Mouse (Mus musculus) splenic B cell, adult 2 months (primary cell): ENCODE data around the gene Mrps18b.

Experiments used
- DNase-seq: peaks from one replicate; pipeline ENCODE4 v3.0.0-alpha.2; 2011; ENCODE audit warnings: low read depth, low spot score
- H3K27me3 ChIP-seq: 2 replicates; pipeline ENCODE4 v1.6.1; 2012; ENCODE audit warnings: mild to moderate bottlenecking, low read length, moderate library complexity, mixed read lengths; ENCODE audit not compliant: control insufficient read depth, poor library complexity, insufficient read depth, severe bottlenecking
- H3K36me3 ChIP-seq: 2 replicates; pipeline ENCODE4 v1.6.1; 2012; ENCODE audit warnings: mild to moderate bottlenecking, low read length, moderate library complexity, mixed read lengths; ENCODE audit not compliant: control insufficient read depth, poor library complexity, insufficient read depth, severe bottlenecking

Mrps18b gene

DNA sequence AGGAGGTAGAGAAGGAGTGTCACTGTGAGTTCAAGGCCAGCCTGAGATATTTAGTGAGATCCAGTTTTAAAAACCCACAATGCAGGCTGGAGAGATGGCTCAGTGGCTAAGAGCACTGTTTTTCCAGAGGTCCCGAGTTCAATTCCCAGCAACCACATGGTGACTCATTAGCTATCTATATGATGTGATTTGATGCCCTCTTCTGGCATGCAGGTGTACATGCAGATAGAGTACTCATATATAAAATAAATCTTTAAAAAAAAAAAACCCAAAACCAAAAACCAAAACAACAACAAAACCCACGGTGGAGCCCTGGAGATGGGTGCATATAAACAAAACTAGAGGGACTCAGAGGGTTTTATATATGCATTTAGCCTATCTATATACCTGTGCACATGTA, 8.6 kb downstream of the Mrps18b start:
- Histone ChIP-seq H3K36me3 (no peaks in the 10 kb centered on the region), H3K27me3 (no peaks in the 10 kb centered on the region)
- DNase-seq, result peak; percentile 58

DNA sequence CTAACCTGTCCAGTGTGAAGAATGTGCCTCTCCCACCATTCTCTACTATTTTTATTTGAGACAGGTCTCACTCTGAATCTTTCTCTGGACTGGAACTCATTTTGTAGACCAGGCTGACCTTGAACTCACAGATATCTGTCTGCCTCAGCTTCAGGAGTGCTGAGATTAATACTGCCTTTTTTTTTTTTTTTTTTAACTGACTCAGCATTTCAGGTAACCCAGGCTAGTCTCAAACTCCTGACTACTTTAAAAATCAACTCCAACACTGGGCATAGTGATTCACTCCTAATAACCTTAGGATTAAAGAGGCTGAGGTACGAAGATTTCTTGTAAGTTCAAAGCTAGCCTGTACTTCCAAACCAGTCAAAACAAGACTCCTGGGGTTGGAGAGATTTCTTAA, 10.6 kb downstream of the Mrps18b start:
- H3K36me3 ChIP-seq, result no peaks in the 10 kb centered on the region
- no peaks in the 10 kb centered on the region for H3K27me3 ChIP-seq
- DNase-seq, result no peak

DNA sequence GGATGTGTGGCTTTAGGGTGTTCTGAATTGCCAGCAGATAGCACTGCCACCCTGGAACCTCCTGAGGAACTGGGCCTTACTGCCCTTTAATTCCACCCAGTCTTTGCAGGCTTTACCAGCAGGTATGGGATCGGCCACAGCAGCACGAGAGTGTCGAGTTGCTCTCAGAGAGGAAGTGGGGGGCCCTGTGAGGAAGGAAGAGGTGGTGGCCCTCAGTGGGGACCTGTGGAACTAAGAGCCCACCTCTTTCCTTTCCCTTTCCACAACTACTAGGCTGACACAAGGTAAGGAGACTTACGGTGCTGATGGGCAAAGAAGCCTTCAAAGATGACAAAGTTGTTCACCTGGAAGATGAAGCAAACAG, 12.2 kb downstream of the Mrps18b start:
- DNase-seq, result no peak
- H3K36me3 ChIP-seq, result no peaks in the 10 kb centered on the region
- no peaks in the 10 kb centered on the region for H3K27me3 ChIP-seq

DNA sequence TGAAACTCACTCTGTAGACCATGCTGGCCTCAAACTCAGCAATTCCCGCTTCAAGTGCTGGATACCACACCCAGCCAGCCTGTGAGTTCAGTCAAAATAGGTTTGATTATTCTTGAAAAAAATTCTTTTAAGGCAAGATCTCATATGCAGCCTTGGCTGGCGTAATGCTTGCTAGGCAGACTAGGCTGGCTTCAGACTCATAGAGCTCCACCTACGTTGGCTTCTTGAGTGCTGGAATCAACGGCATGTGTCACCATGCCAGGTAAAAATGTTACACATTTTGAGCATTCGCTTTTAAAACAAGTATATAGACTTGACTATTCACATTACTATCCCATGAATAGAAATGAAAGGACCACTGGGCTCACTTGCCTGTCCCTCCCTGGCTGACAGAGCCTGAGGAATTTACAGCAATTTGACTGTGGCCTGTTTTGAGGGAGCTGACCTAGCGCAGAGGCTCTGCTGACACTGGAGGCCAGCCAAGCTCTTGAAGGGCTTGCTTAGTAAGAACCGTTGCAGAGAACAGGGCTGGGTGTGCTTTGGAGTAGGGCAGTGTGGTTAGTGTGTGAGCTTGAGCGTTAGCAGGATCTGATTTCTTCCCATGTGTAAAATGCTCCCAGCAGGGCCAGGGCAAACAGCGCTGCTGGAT, 12.7 kb downstream of the Mrps18b start:
- no peak for DNase-seq
- no peaks in the 10 kb centered on the region for H3K36me3 ChIP-seq
- H3K27me3 ChIP-seq, result no peaks in the 10 kb centered on the region

DNA sequence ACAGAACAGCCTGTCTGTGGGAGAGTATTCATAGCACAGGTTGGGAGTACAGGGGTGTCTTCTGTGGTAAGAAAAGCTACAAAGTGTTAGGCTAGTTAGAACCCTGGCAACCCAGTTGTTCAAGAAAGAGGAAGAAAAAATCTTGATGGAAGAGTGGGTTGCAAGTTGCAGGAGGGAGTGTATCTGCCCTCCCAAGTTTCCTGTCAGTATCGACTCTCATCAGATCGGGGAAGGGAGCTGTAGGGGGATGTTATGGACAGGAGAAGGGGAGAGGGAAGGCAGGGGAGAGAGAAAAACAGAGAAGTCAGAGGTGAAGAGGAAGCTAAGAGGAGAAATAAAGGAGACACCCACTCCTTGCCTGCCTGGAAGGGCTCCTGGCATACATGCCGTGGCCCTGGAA, 15.6 kb downstream of the Mrps18b start:
- no peaks in the 10 kb centered on the region for H3K27me3 ChIP-seq
- DNase-seq, result no peak

DNA sequence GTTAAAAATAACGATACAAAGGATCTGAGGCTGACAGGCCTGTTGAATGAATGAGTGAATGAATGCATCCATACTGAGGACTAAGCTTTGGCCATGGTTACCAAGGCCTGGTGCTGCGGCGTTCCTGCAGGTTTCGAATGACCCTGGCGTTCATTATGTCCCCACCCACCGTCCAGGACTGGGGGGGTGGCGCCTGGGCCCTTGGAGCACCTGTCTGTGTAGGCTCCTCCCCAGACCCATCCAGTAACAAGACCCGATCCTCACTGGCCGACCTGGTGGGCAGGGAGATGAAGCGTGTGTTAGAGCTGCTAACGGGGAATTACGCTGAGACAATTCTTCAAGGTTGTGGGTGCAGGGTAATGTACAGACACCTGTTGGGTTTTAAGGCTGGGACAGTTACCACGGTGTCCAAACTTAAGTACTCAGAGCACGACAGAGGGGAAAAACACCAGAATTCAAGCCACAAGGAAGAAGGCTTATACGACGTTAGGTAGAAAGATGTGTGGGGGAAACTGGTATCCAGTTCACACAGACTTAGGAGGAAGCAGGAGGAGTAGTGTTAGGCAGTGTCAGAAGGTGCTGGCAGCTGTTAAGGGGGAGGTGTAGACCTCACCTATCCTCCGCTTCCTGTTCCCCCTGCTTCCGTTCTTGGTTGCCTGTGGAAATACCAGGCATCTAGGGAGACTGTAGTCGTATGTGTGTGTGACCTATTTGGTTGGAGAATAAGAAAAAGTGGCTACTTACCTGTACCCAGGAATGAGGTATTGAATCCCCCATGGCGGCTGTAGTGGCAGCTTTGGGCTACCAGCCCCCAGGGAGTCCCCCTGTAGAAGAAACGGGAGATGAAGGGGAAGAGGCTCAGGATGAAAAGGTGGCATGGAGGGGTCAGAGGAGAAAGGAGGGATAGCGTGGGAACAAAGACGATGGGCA, 18.3 kb downstream of the Mrps18b start:
- no peak for DNase-seq
- H3K36me3 ChIP-seq, result no peaks in the 10 kb centered on the region; the same call in 1 of the 2 replicates
- no peaks in the 10 kb centered on the region for H3K27me3 ChIP-seq

More for the DNA sequence above, 15.6 kb downstream of the Mrps18b start:
- no peaks in the 10 kb centered on the region for H3K36me3 ChIP-seq

DNA sequence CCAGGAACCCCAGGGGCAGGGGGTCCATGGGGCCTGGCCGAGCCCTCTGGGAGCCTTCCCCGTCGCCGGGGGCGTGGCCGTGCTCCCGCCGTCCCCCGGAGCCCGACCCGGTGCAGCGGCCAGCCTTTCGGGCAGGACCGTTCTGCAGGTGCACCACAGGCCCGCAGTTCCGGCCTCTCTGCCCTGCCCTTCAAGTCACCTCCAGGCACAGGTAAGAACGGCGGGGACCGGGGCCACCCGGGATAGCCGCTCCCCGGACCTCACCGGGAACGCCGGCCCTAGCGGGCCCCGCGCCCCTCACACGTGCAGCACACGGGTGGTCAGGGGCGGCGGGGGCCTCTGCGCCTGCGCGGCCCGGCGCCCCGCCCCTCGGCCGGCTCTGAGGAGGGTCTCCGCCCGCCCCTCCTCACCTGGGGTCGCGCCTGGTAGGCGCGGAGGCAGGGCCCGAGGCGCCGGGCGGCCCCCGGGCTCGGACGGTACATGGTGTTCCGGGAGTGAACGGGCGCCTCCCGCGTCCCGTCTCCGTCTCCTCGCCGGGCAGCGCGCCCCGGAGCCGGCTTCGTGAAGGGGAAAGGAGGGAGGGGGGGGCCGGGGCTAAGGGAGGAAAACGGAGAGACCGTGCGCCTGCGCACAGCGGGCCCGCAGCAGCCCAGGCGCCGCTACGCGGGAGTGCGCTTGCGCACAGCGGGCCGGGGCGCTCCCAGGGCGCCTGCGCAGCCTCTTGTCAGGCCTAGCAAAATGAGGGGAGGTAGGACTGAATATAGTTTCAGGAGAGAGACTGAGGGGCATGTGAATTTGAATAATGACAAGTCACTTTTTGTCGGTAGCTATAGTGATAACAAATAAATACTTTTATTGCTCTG, 19.2 kb downstream of the Mrps18b start, which contains the start of gene 2310061I04Rik:
Gene 2310061I04Rik (minus strand): TSS at position 651 of the 863 bp plus-strand sequence.
- no peaks in the 10 kb centered on the region; the same call in 1 of the 2 replicates for H3K36me3 ChIP-seq
- peak; percentile 96 for DNase-seq
- H3K27me3 ChIP-seq, result no peaks in the 10 kb centered on the region

DNA sequence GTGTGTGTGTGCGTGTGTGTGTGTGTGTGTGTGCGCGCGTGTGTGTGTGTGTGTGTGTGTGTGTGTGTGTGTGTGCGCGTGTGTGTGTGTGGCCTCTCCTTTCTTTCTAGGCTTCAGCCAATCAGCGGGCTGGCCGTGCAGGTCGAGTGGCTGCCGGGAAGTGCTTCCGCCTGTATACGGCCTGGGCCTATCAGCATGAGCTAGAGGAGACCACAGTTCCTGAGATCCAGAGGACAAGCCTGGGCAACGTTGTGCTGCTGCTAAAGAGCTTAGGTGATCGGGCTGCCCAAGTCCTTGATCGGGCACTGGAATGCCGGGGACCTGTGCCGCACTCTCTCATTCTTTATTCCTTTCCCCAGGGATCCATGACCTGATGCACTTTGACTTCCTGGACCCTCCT, 28.5 kb downstream of the Mrps18b start:
- no peak for DNase-seq
- H3K27me3 ChIP-seq, result no peaks in the 10 kb centered on the region
- H3K36me3 ChIP-seq, result peaks cover 20% of the 10 kb centered on the region

DNA sequence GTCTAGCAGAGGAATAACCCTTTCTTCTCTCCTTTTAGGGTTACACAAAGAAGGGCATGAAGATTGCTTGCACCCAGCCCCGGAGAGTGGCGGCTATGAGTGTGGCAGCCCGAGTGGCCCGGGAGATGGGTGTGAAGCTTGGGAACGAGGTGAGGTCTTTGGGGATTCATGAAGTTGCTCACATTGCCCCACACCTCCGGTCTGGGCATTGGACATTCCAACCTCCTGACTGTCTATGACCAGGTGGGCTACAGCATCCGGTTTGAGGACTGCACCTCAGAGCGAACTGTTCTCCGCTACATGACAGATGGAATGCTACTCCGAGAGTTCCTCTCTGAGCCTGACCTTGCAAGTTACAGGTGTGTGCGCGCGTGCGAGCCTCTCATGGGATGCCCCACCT, 32.4 kb downstream of the Mrps18b start:
- no peaks in the 10 kb centered on the region for H3K27me3 ChIP-seq
- H3K36me3 ChIP-seq, result peaks cover 10% of the 10 kb centered on the region
- no peak for DNase-seq

DNA sequence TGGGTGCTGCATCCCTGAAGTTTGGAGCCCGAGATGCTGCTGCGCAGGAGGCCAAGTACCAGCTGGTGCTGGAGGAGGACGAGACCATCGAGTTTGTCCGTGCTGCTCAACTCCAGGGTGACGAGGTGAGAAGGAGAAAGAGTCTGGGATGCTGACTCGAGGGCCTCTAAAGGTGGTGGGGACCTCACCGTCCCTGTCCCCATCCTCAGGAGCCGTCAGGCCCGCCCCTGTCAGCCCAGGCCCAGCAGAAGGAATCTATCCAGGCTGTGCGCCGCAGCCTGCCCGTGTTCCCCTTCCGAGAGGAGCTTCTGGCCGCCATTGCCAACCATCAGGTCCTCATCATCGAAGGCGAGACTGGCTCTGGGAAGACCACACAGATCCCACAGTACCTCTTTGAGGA, 33.3 kb downstream of the Mrps18b start:
- no peak for DNase-seq

DNA sequence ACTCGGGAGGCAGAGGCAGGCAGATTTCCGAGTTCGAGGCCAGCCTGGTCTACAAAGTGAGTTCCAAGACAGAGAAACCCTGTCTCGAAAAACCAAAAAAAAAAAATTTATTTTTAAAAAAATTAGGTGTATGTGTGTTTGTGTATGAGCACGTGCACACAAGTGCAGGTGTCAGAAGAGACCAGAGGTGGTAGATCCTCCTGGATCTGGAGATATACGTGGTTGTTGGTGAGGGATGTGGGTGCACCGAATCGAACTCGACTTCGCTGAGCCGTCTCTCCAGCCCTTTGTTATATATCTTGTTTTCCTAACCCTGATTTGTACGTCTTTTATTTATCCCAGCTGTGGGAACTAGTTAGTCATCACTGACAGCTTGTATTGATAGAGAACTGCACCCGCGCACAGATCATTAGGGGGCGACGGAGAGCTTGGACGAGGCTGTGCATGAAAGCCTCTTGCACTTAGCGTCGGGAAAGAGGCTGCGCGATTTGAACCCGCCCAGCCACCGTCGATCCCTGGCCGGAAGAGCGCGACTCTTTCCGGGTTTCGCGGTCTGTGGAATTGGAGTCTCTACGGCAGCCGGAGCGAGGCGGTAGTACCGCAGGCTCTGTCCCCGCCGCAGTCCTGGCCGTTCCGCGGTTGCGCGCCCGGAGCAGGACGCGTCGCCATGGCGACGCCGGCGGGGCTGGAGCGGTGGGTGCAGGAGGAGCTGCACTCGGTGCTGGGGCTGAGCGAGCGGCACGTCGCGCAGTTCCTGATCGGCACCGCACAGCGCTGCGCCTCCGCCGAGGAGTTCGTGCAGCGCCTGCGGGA, 36.7 kb downstream of the Mrps18b start, which contains the start of gene Dhx16:
Gene Dhx16 (plus strand): TSS at position 575 of the 813 bp plus-strand sequence.
- peak; percentile 96 for DNase-seq
- peaks cover 9% of the 10 kb centered on the region for H3K36me3 ChIP-seq
- no peaks in the 10 kb centered on the region for H3K27me3 ChIP-seq

More for the DNA sequence above, 33.3 kb downstream of the Mrps18b start:
- H3K36me3 ChIP-seq, result peaks cover 7% of the 10 kb centered on the region
- no peaks in the 10 kb centered on the region for H3K27me3 ChIP-seq

DNA sequence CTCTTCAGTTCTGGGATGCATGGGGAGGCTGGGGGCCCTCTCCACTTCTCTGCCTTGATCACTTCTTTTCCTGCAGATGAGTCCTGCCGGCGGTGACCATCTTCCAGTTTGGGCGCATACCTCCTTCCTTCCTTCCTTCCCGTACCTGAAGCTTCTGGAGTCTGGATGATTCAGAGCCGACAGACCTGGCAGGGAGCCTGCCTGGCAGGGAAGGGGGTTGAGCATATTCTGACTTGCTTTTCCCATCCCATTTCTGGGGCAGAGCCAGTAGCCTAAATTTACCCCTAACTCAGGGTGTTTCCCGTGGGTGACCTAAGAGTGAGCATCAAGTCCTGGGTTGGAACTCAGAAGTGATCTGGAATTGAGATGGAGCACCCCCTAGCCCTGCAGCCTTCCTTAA, 41.5 kb downstream of the Mrps18b start:
- no peak for DNase-seq
- Histone ChIP-seq H3K27me3 (no peaks in the 10 kb centered on the region), H3K36me3 (peaks cover 19% of the 10 kb centered on the region)

DNA sequence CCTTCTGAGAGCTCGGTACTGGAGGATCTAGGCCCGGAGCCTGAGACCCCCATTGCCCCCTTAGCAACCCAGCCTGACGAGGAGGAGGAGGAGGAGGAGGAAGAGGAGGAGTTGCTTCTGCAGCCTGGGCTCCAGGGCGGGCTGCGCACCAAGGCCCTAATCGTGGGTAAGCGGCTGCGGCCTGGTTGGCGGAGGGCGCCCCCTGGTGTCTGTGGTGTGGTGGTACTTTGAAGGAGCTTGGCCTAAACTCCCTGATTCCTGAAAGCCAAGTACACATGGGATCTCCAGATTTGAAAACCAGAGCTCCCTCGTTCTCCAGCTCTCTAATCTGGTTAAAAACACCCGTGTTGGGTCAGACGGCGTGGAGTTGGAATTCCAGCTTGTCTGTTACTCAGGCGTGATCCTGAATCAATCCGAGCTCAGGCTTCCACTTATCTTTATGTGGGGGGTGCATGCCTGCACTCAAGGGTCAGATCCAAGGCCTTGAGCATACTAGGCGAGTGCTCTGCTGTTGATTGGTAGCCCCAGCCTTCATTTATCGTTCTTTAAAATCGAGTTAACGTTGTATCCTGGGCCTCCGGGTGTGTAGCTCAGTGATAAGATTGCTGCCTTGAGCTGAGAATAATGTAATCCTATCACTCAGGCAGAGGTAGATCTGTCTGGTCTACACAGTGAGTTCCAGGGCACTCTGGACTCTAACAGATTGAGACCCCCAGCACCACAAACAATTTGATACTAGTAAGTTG, 42.2 kb downstream of the Mrps18b start:
- H3K27me3 ChIP-seq, result no peaks in the 10 kb centered on the region
- H3K36me3 ChIP-seq, result peaks cover 19% of the 10 kb centered on the region
- DNase-seq, result peak; percentile 87
